ENCODE assay signal across 11 mouse cellular contexts in the genomic region with DNA sequence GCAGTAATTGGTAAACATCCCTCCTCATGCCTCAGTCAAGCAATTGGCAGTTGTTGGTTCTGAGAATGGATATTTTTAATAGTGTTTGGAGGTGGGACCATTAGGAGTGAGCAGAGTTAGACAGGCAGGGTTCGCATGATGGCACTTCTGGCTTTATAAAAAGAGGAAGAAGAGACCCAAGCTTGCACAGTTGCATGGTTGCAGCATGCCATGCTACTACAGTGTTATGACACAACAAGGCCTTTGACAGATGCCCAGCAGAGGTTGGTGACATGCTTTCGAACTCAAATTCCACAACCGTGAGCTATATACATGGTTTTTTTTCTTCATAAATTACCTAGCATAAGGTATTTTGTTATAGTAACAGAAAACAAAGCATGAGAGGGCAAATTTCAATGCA.
"Had no signal": no experiment of that assay in that cellular context is flagged by ENCODE, and none has a peak within 500 bp of the region (broad histone marks: within the 10 kb centered on the region; RNA-seq: fewer than 3 reads in every experiment).

No protein-coding gene starts in this region.

- ATAC-seq: liver, postnatal 0 days; lung, postnatal 0 days; midbrain, embryonic 13.5 days; midbrain, embryonic 15.5 days had no signal

- DNase-seq: liver, postnatal 0 days; lung, adult 2 months; lung, postnatal 14 days; lung, postnatal 36 days; right cerebral cortex, postnatal 14 days; thymus, adult 18-20 months; thymus, postnatal 14 days; thymus, postnatal 36 days had no signal
